Mouse (Mus musculus) adrenal gland, adult 8-10 months (tissue): ENCODE data around the gene Tssk1. TPM values are rescaled to one million over a fixed set of nuclear protein-coding genes. Genes with fewer than 3 reads are reported as not detected.

ENCODE experiments used
- DNase-seq: peaks from one replicate; pipeline ENCODE4 v3.0.0; 2022
- total RNA-seq, 4 experiments: library from RNA; stranded (reverse); gene quantifications; 2 replicates each; pipeline ENCODE4 v1.2.4; 2022

Tssk1 gene
- total RNA-seq, 4 experiments from 2014 or later: 0.08 to 0.17 (median 0.12) TPM; not detected in 1

- DNase-seq: peak; percentile 92
These were observed 17.1 kb downstream of the Tssk1 start, which contains the start of gene Ess2 for GRCm38 (mm10) chr16:17911052-17911595. Ess2 (minus strand) TSS chr16:17911348.

- no peak for DNase-seq
These were observed 20.6 kb downstream of the Tssk1 start, which contains the start of gene Gsc2 for GRCm38 (mm10) chr16:17914307-17915249. Gsc2 (minus strand) TSS chr16:17915059.

GRCm38 (mm10) chr16:17920586-17920985 lies 26.6 kb downstream of the Tssk1 start:
- DNase-seq: no peak

- DNase-seq: peak; percentile 93
These were observed 27.5 kb downstream of the Tssk1 start for GRCm38 (mm10) chr16:17921325-17922162.

GRCm38 (mm10) chr16:17922163-17922538 lies 28.1 kb downstream of the Tssk1 start:
- DNase-seq: no peak

GRCm38 (mm10) chr16:17927351-17928082 lies 33.5 kb downstream of the Tssk1 start:
- DNase-seq: no peak

GRCm38 (mm10) chr16:17928087-17928580 lies 34.1 kb downstream of the Tssk1 start, which contains the start of gene Slc25a1:
Slc25a1 (minus strand) TSS chr16:17928219.
- DNase-seq: peak; percentile 82

- DNase-seq: peak; percentile 70
These were observed 34.6 kb downstream of the Tssk1 start for GRCm38 (mm10) chr16:17928627-17929104.

GRCm38 (mm10) chr16:17929211-17929610 lies 35.2 kb downstream of the Tssk1 start:
- no peak for DNase-seq

- DNase-seq: no peak
These were observed 35.6 kb downstream of the Tssk1 start for GRCm38 (mm10) chr16:17929631-17930030.

GRCm38 (mm10) chr16:17931906-17932460 lies 38.0 kb downstream of the Tssk1 start:
- no peak for DNase-seq

- DNase-seq: no peak
These were observed 39.8 kb downstream of the Tssk1 start for GRCm38 (mm10) chr16:17933594-17934444.

GRCm38 (mm10) chr16:17934445-17934910 lies 40.5 kb downstream of the Tssk1 start:
- DNase-seq: no peak

- DNase-seq: no peak
These were observed 42.8 kb downstream of the Tssk1 start for GRCm38 (mm10) chr16:17936776-17937175.

- no peak for DNase-seq
These were observed 44.2 kb downstream of the Tssk1 start for GRCm38 (mm10) chr16:17938187-17938586.

GRCm38 (mm10) chr16:17938821-17939220 lies 44.8 kb downstream of the Tssk1 start:
- no peak for DNase-seq

GRCm38 (mm10) chr16:17939255-17939751 lies 45.3 kb downstream of the Tssk1 start:
- DNase-seq: no peak

- DNase-seq: no peak
These were observed 49.4 kb downstream of the Tssk1 start for GRCm38 (mm10) chr16:17943466-17943865.

GRCm38 (mm10) chr16:17945081-17945831 lies 51.2 kb downstream of the Tssk1 start:
- DNase-seq: no peak
